Mouse (Mus musculus): ENCODE data around the gene Defb7. TPM values are rescaled to one million over a fixed set of nuclear protein-coding genes. Genes with fewer than 3 reads are reported as not detected.

Defb7 gene
- polyA plus RNA-seq (2012; ENCODE audit: low replicate concordance) = not detected in 2 replicates

DNA sequence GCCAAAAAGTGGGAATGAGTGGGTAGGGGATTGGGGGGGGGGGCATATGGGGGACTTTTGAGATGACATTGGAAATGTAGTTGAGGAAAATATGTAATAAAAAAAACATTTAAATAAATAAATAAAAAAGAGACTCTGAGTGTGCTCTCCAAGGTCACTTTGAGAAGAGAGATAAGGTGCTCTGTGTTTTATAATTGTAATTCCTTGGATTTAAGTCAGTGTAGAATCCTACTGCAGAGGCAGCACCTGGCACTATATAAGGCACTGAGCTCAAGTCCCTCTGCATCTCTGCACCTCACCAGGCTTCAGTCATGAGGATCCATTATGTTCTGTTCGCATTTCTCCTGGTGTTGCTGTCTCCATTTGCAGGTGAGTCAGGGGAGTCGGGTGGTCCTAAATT, at the start of gene Defb7:
Gene Defb7, plus strand, starts transcription at position 301 of the 400 bp plus-strand sequence.

Other genes starting within 250 kb of the Defb7 start
- not detected in 2 replicates for gene Defb5, start 247.5 kb upstream of the Defb7 start, polyA plus RNA-seq (2012; ENCODE audit: low replicate concordance)
- not detected in 2 replicates for gene Defb3, start 201.7 kb upstream of the Defb7 start, polyA plus RNA-seq (2012; ENCODE audit: low replicate concordance)
- gene Defb8, start 47.5 kb upstream of the Defb7 start, polyA plus RNA-seq (2012; ENCODE audit: low replicate concordance) = not detected in 2 replicates
- gene 4930467E23Rik, start 234.5 kb downstream of the Defb7 start, polyA plus RNA-seq (2012; ENCODE audit: low replicate concordance) = 0.09 and 0.14 TPM in 2 replicates